Mouse (Mus musculus): Measurements from ENCODE around the gene Impdh1. TPM values are rescaled to one million over a fixed set of nuclear protein-coding genes. Genes with fewer than 3 reads are reported as not detected.
"Not testable (repeated sequence)": the region's sequence is repeated elsewhere in the genome, so short reads cannot be mapped to it uniquely, and the experiment has no call there.

Impdh1 gene
- polyA plus RNA-seq, 1 experiment from 2014 or later: 7.3 TPM

DNA sequence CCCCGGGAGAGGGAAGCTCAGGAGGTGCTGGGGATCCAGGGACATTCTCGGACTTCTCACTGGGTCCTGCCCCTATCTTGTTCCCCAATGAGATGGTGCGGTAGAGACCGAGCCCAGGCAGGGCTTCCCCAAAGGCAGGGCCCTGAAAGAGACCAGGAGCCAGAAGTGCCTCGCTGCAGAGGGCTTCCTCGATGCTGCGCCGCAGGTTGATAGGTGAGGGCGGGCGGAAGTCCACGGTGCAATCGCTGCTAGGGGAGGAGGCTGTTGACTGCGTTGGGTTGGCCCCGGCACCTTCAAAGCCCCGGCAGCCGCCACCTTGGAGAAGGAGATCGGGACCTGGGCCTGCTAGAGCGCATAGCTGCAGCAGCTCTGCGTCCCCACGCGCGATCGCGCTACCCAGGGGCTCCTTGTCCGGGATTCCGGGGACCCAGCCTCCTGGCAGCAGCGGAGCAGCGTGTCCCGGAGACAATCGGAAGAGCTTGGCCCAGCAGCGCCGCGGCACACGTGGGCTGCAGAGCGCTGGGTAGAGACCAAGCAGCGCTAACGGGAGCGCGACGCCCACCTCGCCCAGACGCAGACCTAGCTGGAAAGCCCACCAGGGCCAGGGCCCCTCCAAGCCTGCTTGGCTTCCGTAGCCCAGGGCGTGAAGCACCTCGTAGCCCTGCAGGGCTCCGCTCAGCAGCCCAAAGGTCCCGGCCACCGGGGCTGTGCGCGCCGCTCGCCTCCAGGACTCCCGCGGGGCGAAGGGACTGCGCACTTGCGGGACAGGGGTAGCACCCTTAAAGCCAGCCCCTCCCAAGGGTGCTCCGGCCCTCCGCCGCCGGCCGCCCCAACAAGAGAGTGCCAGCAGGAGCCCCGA, 45.9 kb downstream of the Impdh1 start:
- Histone ChIP-seq H3K36me3 (replicated peaks; ENCODE audit: insufficient read depth, low read length) (no peaks in the 10 kb centered on the region), H3K9ac (replicated peaks) (peak overlapping the region; percentile 51), H3K4me2 (ENCODE audit: low read depth, low read length) (peak overlapping the region; percentile 81), H3K4me1 (ENCODE audit: insufficient read depth) (peaks cover 10% of the 10 kb centered on the region), H3K4me3 (ENCODE audit: low read depth, low read length) (peak overlapping the region; percentile 52), H3K27me3 (ENCODE audit: insufficient read depth, low read length) (peaks cover 79% of the 10 kb centered on the region), H3K27ac (ENCODE audit: low read depth) (no peak overlapping the region), H3K9me3 (ENCODE audit: low read length) (no peaks in the 10 kb centered on the region)
- DNase-seq (peak; percentile 33), ATAC-seq (peak; percentile 62)
- WGBS (ENCODE audit: insufficient replicate concordance): under 1% methylated on average over 57 of the region's 63 CpGs
- TF ChIP-seq EP300 (IDR thresholded peaks at IDR 0.05; ENCODE audit: low read depth) (no peak), CTCF (IDR thresholded peaks at IDR 0.05; ENCODE audit: low read depth) (no peak)

DNA sequence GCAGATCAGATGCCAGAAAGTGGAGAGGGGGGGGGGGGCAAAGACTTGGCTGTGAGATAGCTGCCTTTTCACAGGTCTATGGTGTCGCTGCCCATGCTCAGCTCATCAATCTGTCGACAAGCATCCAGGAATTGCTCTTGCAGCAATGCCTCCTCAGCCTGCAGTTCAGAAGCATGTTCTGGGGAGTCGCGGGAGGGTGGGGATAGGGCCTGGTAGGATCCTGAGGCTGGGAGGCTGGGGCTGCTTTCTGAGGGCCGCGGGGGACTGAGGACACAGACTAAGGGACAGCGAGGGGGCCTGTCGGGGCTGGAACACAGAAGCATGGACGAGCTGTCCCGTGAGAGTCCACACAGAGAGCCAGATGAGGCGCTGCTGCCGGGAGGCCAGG, 46.5 kb downstream of the Impdh1 start:
- peak overlapping the region; percentile 81; the same call in 1 of the 2 replicates for H3K4me2 ChIP-seq (ENCODE audit: low read depth, low read length)
- H3K4me3 ChIP-seq (ENCODE audit: low read depth, low read length): no peak overlapping the region
- H3K27me3 ChIP-seq (ENCODE audit: insufficient read depth, low read length): peaks cover 73% of the 10 kb centered on the region

DNA sequence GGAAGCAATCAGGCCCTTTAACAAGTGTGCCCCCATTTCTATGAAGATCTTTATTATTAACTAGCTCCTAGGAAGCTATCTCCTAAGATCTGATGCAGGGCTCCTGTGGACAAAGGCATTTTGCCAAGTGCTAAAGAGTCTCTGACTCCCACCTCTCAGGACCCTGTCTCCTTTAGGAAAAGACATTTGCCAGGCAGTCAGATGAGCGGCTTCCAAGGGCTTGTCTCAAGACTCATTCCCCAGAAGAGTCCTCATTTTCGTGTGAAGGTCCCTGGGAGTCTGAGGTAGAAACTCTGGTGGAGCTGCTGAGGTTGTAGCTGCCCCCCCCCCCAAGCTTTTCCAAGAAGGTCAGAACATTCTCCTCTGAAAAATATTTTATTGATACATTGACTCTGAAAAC, 47.3 kb downstream of the Impdh1 start:
- Histone ChIP-seq H3K36me3 (replicated peaks; ENCODE audit: insufficient read depth, low read length) (no peaks in the 10 kb centered on the region), H3K27ac (ENCODE audit: low read depth) (no peak overlapping the region), H3K9ac (replicated peaks) (no peak overlapping the region), H3K27me3 (ENCODE audit: insufficient read depth, low read length) (peaks cover 67% of the 10 kb centered on the region), H3K4me2 (ENCODE audit: low read depth, low read length) (no peak overlapping the region), H3K9me3 (ENCODE audit: low read length) (no peaks in the 10 kb centered on the region), H3K4me1 (ENCODE audit: insufficient read depth) (peaks cover 12% of the 10 kb centered on the region), H3K4me3 (ENCODE audit: low read depth, low read length) (no peak overlapping the region)
- no peak for TF ChIP-seq CTCF (IDR thresholded peaks at IDR 0.05; ENCODE audit: low read depth)
- no peak for TF ChIP-seq EP300 (IDR thresholded peaks at IDR 0.05; ENCODE audit: low read depth)
- DNase-seq (no peak), ATAC-seq (no peak)
- 30% methylated on average over 2 of the region's 2 CpGs for WGBS (ENCODE audit: insufficient replicate concordance)

More for the DNA sequence above, 46.5 kb downstream of the Impdh1 start:
- H3K4me1 ChIP-seq (ENCODE audit: insufficient read depth): peaks cover 10% of the 10 kb centered on the region
- no peak for DNase-seq
- ATAC-seq: peak; percentile 15; the same call in 1 of the 2 replicates
- no peaks in the 10 kb centered on the region for H3K36me3 ChIP-seq (replicated peaks; ENCODE audit: insufficient read depth, low read length)
- H3K9ac ChIP-seq (replicated peaks): no peak overlapping the region
- H3K9me3 ChIP-seq (ENCODE audit: low read length): no peaks in the 10 kb centered on the region
- TF ChIP-seq EP300 (IDR thresholded peaks at IDR 0.05; ENCODE audit: low read depth) (no peak), CTCF (IDR thresholded peaks at IDR 0.05; ENCODE audit: low read depth) (no peak)
- no peak overlapping the region for H3K27ac ChIP-seq (ENCODE audit: low read depth)
- 9% methylated on average over 12 of the region's 12 CpGs for WGBS (ENCODE audit: insufficient replicate concordance)

DNA sequence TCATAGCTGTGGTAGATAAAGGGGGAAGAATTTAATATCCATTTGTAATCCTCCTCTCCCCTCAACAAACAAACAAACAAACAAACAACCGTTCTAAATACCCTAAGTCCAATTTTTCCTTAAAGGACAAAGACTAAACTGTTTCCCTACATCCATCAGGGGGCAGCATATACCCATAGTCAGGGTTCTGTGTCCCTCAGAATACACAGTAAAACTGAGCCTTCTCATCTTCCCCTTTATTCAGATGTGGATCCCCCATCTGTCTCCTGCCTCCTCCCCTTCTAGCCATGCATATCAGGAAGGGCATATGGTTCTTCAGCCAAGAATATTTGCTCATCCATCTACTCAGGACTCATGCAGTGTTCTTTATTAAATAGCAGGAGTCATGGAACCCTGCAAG, 50.0 kb downstream of the Impdh1 start:
- Histone ChIP-seq H3K4me3 (ENCODE audit: low read depth, low read length) (no peak overlapping the region), H3K4me1 (ENCODE audit: insufficient read depth) (peaks cover 19% of the 10 kb centered on the region), H3K9ac (replicated peaks) (no peak overlapping the region), H3K9me3 (ENCODE audit: low read length) (no peaks in the 10 kb centered on the region), H3K27ac (ENCODE audit: low read depth) (no peak overlapping the region), H3K36me3 (replicated peaks; ENCODE audit: insufficient read depth, low read length) (no peaks in the 10 kb centered on the region), H3K27me3 (ENCODE audit: insufficient read depth, low read length) (peaks cover 42% of the 10 kb centered on the region), H3K4me2 (ENCODE audit: low read depth, low read length) (no peak overlapping the region)
- 4% methylated on average over 1 of the region's 1 CpGs for WGBS (ENCODE audit: insufficient replicate concordance)
- DNase-seq: no peak
- no peak for ATAC-seq
- no peak for TF ChIP-seq EP300 (IDR thresholded peaks at IDR 0.05; ENCODE audit: low read depth)
- TF ChIP-seq CTCF (IDR thresholded peaks at IDR 0.05; ENCODE audit: low read depth): peak; percentile 72

DNA sequence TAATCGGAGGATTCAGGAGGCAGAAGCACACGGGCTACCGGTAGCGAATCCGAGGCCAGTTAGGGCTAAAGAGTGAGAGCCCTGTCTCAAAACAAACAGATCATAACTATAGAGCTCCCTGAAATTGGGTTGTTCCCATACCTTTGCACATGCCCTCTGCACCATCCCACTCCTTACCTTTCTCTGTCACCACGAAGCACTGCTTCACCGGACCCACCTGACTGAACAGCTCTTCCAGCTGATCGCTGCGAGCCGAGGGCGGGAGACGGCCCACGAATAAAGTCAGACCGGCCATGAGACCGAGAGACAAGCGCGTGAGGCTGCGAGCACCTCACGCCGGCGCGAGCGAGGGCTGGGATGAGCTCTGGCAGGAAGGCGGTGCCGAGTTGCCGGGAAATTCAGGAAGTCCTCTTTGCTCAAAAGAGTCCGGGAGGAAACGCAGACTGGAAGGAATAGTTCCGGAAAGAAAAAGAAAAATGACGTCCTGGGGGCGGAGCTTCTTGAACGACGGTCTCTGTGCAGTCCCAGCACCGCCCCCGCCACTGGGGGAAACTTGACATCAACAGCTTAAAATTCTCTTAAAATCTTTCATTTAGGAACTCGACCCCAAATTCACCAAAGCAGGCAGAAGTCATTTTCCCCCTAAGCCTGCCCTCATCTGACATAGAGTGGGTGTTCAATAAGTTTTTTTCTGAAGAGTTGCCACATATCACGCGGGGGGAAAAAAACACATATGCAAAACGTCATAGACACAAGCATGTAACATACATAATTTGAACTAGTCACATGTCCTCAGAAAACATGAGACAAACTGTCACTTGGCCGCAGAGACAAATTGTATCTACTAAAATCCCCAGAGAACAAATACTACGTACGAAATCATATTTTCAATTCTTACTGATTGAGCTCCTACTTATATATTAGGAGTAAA, 51.6 kb downstream of the Impdh1 start, which contains the start of gene Rbm28:
Rbm28 (minus strand) TSS at position 693 of the 931 bp plus-strand sequence.
- H3K27me3 ChIP-seq (ENCODE audit: insufficient read depth, low read length): peaks cover 26% of the 10 kb centered on the region
- H3K9ac ChIP-seq (replicated peaks): peak within 1 kb of the TSS; percentile 73
- ATAC-seq (peak; percentile 89), DNase-seq (peak; percentile 85)
- 7% methylated on average over 42 of the region's 42 CpGs for WGBS (ENCODE audit: insufficient replicate concordance)
- H3K4me2 ChIP-seq (ENCODE audit: low read depth, low read length): peak within 1 kb of the TSS; percentile 85
- H3K4me3 ChIP-seq (ENCODE audit: low read depth, low read length): peak within 1 kb of the TSS; percentile 75
- TF ChIP-seq EP300 (IDR thresholded peaks at IDR 0.05; ENCODE audit: low read depth): no peak
- TF ChIP-seq CTCF (IDR thresholded peaks at IDR 0.05; ENCODE audit: low read depth): no peak
- H3K9me3 ChIP-seq (ENCODE audit: low read length): no peaks in the 10 kb centered on the region
- H3K36me3 ChIP-seq (replicated peaks; ENCODE audit: insufficient read depth, low read length): peaks cover 5% of the 10 kb centered on the region; the same call in 1 of the 2 replicates
- H3K4me1 ChIP-seq (ENCODE audit: insufficient read depth): peaks cover 10% of the 10 kb centered on the region
- H3K27ac ChIP-seq (ENCODE audit: low read depth): no peak within 1 kb of the TSS; the same call in 1 of the 2 replicates

DNA sequence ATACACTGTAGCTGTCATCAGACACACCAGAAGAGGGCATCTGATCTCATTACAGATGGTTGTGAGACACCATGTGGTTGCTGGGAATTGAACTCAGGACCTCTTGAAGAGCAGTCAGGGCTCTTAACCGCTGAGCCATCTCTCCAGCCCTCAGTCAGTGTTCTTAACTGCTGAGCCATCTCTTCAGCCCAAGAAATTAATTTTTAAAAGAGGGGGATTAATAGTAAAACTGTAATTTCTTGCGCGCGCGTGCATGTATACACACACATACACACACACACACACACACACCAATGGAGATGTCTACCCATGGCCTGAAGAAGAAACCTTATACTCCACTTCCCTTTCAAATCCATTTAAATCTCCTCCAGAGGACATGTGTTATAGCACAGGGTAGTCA, 54.9 kb downstream of the Impdh1 start:
- not testable (repeated sequence) for DNase-seq, ATAC-seq
- 96% methylated on average over 5 of the region's 5 CpGs for WGBS (ENCODE audit: insufficient replicate concordance)

More for the DNA sequence above, 54.9 kb downstream of the Impdh1 start:
- H3K9me3 ChIP-seq (ENCODE audit: low read length); H3K27ac ChIP-seq (ENCODE audit: low read depth); H3K4me2 ChIP-seq (ENCODE audit: low read depth, low read length); H3K9ac ChIP-seq (replicated peaks); H3K4me1 ChIP-seq (ENCODE audit: insufficient read depth); H3K27me3 ChIP-seq (ENCODE audit: insufficient read depth, low read length); H3K4me3 ChIP-seq (ENCODE audit: low read depth, low read length): not testable (repeated sequence)
- H3K36me3 ChIP-seq (replicated peaks; ENCODE audit: insufficient read depth, low read length): peaks cover 24% of the 10 kb centered on the region
